Mouse (Mus musculus) hindbrain, embryonic 11.5 days (tissue): ENCODE results near the gene Slc35g3. TPM values are rescaled to one million over a fixed set of nuclear protein-coding genes. Genes with fewer than 3 reads are reported as not detected.

Experiments
- ATAC-seq: fragments of 200-750 bp; cut with Nextera tagmentation; 2 replicates; pipeline ENCODE4 v1.8.0; 2017; ENCODE audit warnings: mild to moderate bottlenecking, moderate TSS enrichment, moderate library complexity; ENCODE audit not compliant: low FRiP score
- DNase-seq: peaks from one replicate; pipeline ENCODE4 v3.0.0-alpha.2; 2015; ENCODE audit warnings: low spot score
- H3K27ac ChIP-seq: fragments of 300-500 bp; sonication (generic); 2 replicates; pipeline ENCODE4 v1.5.1; 2014; ENCODE audit warnings: mild to moderate bottlenecking, low read depth, low read length
- H3K27me3 ChIP-seq: fragments of 300-500 bp; sonication (generic); 2 replicates; pipeline ENCODE4 v1.6.1; 2014; ENCODE audit warnings: mild to moderate bottlenecking, low read length, moderate library complexity, mixed read lengths; ENCODE audit not compliant: control insufficient read depth, insufficient read depth
- H3K36me3 ChIP-seq: fragments of 300-500 bp; sonication (generic); 2 replicates; pipeline ENCODE4 v1.6.1; 2014; ENCODE audit warnings: mild to moderate bottlenecking, low read length, moderate library complexity, mixed read lengths; ENCODE audit not compliant: control insufficient read depth, insufficient read depth
- H3K4me1 ChIP-seq: fragments of 300-500 bp; sonication (generic); replicated peaks from 2 replicates; pipeline ENCODE4 v1.6.1; 2014; ENCODE audit warnings: low read length, mixed read lengths; ENCODE audit not compliant: control insufficient read depth, insufficient read depth
- H3K4me2 ChIP-seq: fragments of 300-500 bp; sonication (generic); replicated peaks from 2 replicates; pipeline ENCODE4 v1.6.1; 2014; ENCODE audit warnings: mild to moderate bottlenecking, low read depth, low read length
- H3K4me3 ChIP-seq: fragments of 300-500 bp; sonication (generic); 2 replicates; pipeline ENCODE4 v1.5.1; 2014; ENCODE audit warnings: low read depth, low read length
- H3K9ac ChIP-seq: fragments of 300-500 bp; sonication (generic); 2 replicates; pipeline ENCODE4 v1.6.1; 2014; ENCODE audit warnings: low read depth, low read length
- H3K9me3 ChIP-seq: fragments of 300-500 bp; sonication (generic); 2 replicates; pipeline ENCODE4 v1.6.1; 2016; ENCODE audit warnings: low read length; ENCODE audit not compliant: control insufficient read depth
- WGBS: fragments of 180-500 bp; shearing (Covaris S2); extraction: QIAGEN DNeasy Blood & Tissue Kit; methylation state at CpG from one replicate; pipeline ENCODE4 v1.1.7; 2014; 5-methylcytosine and 5-hydroxymethylcytosine counted together
- polyA plus RNA-seq: library from polyadenylated mRNA; unstranded; fragments of >200 nt; fragmentation: Nextera tagmentation; extraction: Ambion mirVana; gene quantifications from 2 replicates; pipeline ENCODE4 v1.2.1, GENCODE M21; 2014

Gene Slc35g3
- polyA plus RNA-seq, 1 experiment from 2014 or later: 0.57 TPM

- peaks cover 6% of the 10 kb centered on the region; the same call in 1 of the 2 replicates for H3K4me1 ChIP-seq
- DNase-seq (peak; percentile 89), ATAC-seq (peak; percentile 88)
- H3K36me3 ChIP-seq: no peaks in the 10 kb centered on the region
- 2% methylated on average over 52 of the region's 52 CpGs for WGBS
- H3K27me3 ChIP-seq: peaks cover 11% of the 10 kb centered on the region
- no peaks in the 10 kb centered on the region for H3K9me3 ChIP-seq
- 0 out of 2 replicates have a peak within 1 kb of the TSS, but pooled peaks have one; percentile 4 for H3K9ac ChIP-seq
- H3K4me3 ChIP-seq: peak within 1 kb of the TSS; percentile 33
- no peak within 1 kb of the TSS for H3K27ac ChIP-seq
- peak within 1 kb of the TSS; percentile 83 for H3K4me2 ChIP-seq
Measured at GRCm38 (mm10) chr11:69795168-69795982, 33.6 kb upstream of the Slc35g3 start, which contains the start of gene Chrnb1. Gene Chrnb1, minus strand, starts transcription at chr11:69795943.

- ATAC-seq (no peak), DNase-seq (no peak)
- H3K9me3 ChIP-seq: no peaks in the 10 kb centered on the region
- WGBS: 69% methylated on average over 5 of the region's 5 CpGs
- no peak overlapping the region for H3K4me3 ChIP-seq
- H3K27me3 ChIP-seq: peaks cover 9% of the 10 kb centered on the region
- H3K36me3 ChIP-seq: no peaks in the 10 kb centered on the region
- 0 out of 2 replicates have a peak, but pooled peaks cover 2% of the 10 kb centered on the region for H3K4me1 ChIP-seq
- H3K4me2 ChIP-seq: no peak overlapping the region
- H3K27ac ChIP-seq: no peak overlapping the region
- no peak overlapping the region for H3K9ac ChIP-seq
Measured at GRCm38 (mm10) chr11:69793429-69793828, 31.7 kb upstream of the Slc35g3 start.

GRCm38 (mm10) chr11:69791420-69791819 lies 29.7 kb upstream of the Slc35g3 start:
- WGBS: 68% methylated on average over 5 of the region's 5 CpGs

GRCm38 (mm10) chr11:69789431-69789830 lies 27.7 kb upstream of the Slc35g3 start:
- 74% methylated on average over 5 of the region's 5 CpGs for WGBS
- no peaks in the 10 kb centered on the region for H3K9me3 ChIP-seq
- H3K27me3 ChIP-seq: no peaks in the 10 kb centered on the region
- H3K4me2 ChIP-seq: no peak overlapping the region
- H3K27ac ChIP-seq: no peak overlapping the region
- H3K9ac ChIP-seq: no peak overlapping the region
- no peaks in the 10 kb centered on the region for H3K36me3 ChIP-seq
- ATAC-seq (no peak), DNase-seq (no peak)
- no peak overlapping the region for H3K4me3 ChIP-seq
- no peaks in the 10 kb centered on the region for H3K4me1 ChIP-seq

More at GRCm38 (mm10) chr11:69791420-69791819, 29.7 kb upstream of the Slc35g3 start:
- Histone ChIP-seq H3K4me2 (no peak overlapping the region), H3K4me1 (0 out of 2 replicates have a peak, but pooled peaks cover 2% of the 10 kb centered on the region), H3K36me3 (no peaks in the 10 kb centered on the region), H3K9me3 (no peaks in the 10 kb centered on the region), H3K27me3 (peaks cover 5% of the 10 kb centered on the region; the same call in 1 of the 2 replicates), H3K27ac (no peak overlapping the region), H3K9ac (no peak overlapping the region), H3K4me3 (no peak overlapping the region)
- DNase-seq: no peak
- ATAC-seq: no peak

- Histone ChIP-seq H3K27ac (no peak overlapping the region), H3K27me3 (no peaks in the 10 kb centered on the region), H3K36me3 (no peaks in the 10 kb centered on the region), H3K9ac (no peak overlapping the region), H3K4me1 (no peaks in the 10 kb centered on the region), H3K9me3 (no peaks in the 10 kb centered on the region), H3K4me2 (no peak overlapping the region), H3K4me3 (no peak overlapping the region)
- DNase-seq (no peak), ATAC-seq (no peak)
- 82% methylated on average over 5 of the region's 5 CpGs for WGBS
Measured at GRCm38 (mm10) chr11:69787306-69787705, 25.5 kb upstream of the Slc35g3 start.

GRCm38 (mm10) chr11:69784793-69785272 lies 23.1 kb upstream of the Slc35g3 start:
- Histone ChIP-seq H3K27ac (no peak overlapping the region), H3K9me3 (no peaks in the 10 kb centered on the region), H3K4me1 (no peaks in the 10 kb centered on the region), H3K4me3 (no peak overlapping the region), H3K27me3 (no peaks in the 10 kb centered on the region), H3K9ac (no peak overlapping the region), H3K4me2 (no peak overlapping the region), H3K36me3 (no peaks in the 10 kb centered on the region)
- 40% methylated on average over 15 of the region's 15 CpGs for WGBS
- no peak for ATAC-seq
- DNase-seq: no peak

GRCm38 (mm10) chr11:69781828-69782227 lies 20.1 kb upstream of the Slc35g3 start:
- no peaks in the 10 kb centered on the region for H3K36me3 ChIP-seq

GRCm38 (mm10) chr11:69778985-69779384 lies 17.2 kb upstream of the Slc35g3 start:
- H3K9ac ChIP-seq: no peak overlapping the region
- no peak overlapping the region for H3K27ac ChIP-seq
- no peak overlapping the region for H3K4me3 ChIP-seq
- DNase-seq (no peak), ATAC-seq (no peak)
- 50% methylated on average over 7 of the region's 7 CpGs for WGBS
- no peaks in the 10 kb centered on the region for H3K4me1 ChIP-seq
- no peaks in the 10 kb centered on the region for H3K9me3 ChIP-seq
- H3K4me2 ChIP-seq: no peak overlapping the region
- H3K27me3 ChIP-seq: peaks cover 6% of the 10 kb centered on the region; the same call in 1 of the 2 replicates
- no peaks in the 10 kb centered on the region for H3K36me3 ChIP-seq

More at GRCm38 (mm10) chr11:69781828-69782227, 20.1 kb upstream of the Slc35g3 start:
- H3K9me3 ChIP-seq: no peaks in the 10 kb centered on the region
- ATAC-seq (no peak), DNase-seq (no peak)
- no peak overlapping the region for H3K4me2 ChIP-seq
- 31% methylated on average over 4 of the region's 4 CpGs for WGBS
- no peak overlapping the region for H3K9ac ChIP-seq
- H3K4me1 ChIP-seq: no peaks in the 10 kb centered on the region
- peaks cover 6% of the 10 kb centered on the region; the same call in 1 of the 2 replicates for H3K27me3 ChIP-seq
- no peak overlapping the region for H3K4me3 ChIP-seq
- no peak overlapping the region for H3K27ac ChIP-seq
